Mouse (Mus musculus) stomach, postnatal 0 days (tissue): ENCODE measurements around the gene Dnaic2.

Experiments
- CTCF ChIP-seq: IDR thresholded peaks from 2 replicates; pipeline ENCODE4 v1.5.1; 2016; ENCODE audit warnings: antibody characterized with exemption, low read depth, mild to moderate bottlenecking, moderate library complexity
- EP300 ChIP-seq: optimal IDR thresholded peaks from 2 replicates; pipeline ENCODE3; 2016; ENCODE audit warnings: antibody characterized with exemption

GRCm38 (mm10) chr11:114740598-114740997 lies 13.4 kb downstream of the Dnaic2 start:
- TF ChIP-seq EP300 (no peak), CTCF (no peak)
